Mouse (Mus musculus) CD4-positive helper T cell, adult 2 months (primary cell): ENCODE results near the gene Tmem221.
A peak's percentile ranks its signal among the peaks of the same experiment; 100 is the strongest.

Experiments
- DNase-seq: peaks from one replicate; pipeline ENCODE4 v3.0.0-alpha.2; 2012; ENCODE audit warnings: low read depth, missing footprints, low spot score

The Tmem221 gene

GRCm38 (mm10) chr8:71547590-71547989 is 11.1 kb downstream of the Tmem221 start:
- DNase-seq, result no peak

- DNase-seq, result no peak
These were observed 13.6 kb downstream of the Tmem221 start for GRCm38 (mm10) chr8:71545053-71545452.

- DNase-seq, result no peak
These were observed 14.9 kb downstream of the Tmem221 start for GRCm38 (mm10) chr8:71543755-71544154.

- peak; percentile 98 for DNase-seq
These were observed 15.9 kb downstream of the Tmem221 start, which contains the start of gene Mvb12a for GRCm38 (mm10) chr8:71542632-71543343. Mvb12a (plus strand) TSS chr8:71542922.

GRCm38 (mm10) chr8:71537028-71537867 is 21.4 kb downstream of the Tmem221 start, which contains the start of gene Bst2:
Bst2 (minus strand) TSS chr8:71537456.
- peak; percentile 94 for DNase-seq

- DNase-seq, result peak; percentile 28
These were observed 23.0 kb downstream of the Tmem221 start for GRCm38 (mm10) chr8:71535663-71536062.

- no peak for DNase-seq
These were observed 24.3 kb downstream of the Tmem221 start for GRCm38 (mm10) chr8:71534263-71534810.

GRCm38 (mm10) chr8:71530735-71531467 is 27.8 kb downstream of the Tmem221 start:
- DNase-seq, result peak; percentile 44

- DNase-seq, result peak; percentile 62
These were observed 30.2 kb downstream of the Tmem221 start for GRCm38 (mm10) chr8:71528362-71529073.

- no peak for DNase-seq
These were observed 31.4 kb downstream of the Tmem221 start for GRCm38 (mm10) chr8:71527162-71527870.

- no peak for DNase-seq
These were observed 32.4 kb downstream of the Tmem221 start for GRCm38 (mm10) chr8:71526272-71526671.

GRCm38 (mm10) chr8:71525226-71526050 is 33.2 kb downstream of the Tmem221 start, which contains the start of gene Ccdc194:
Ccdc194 (minus strand) TSS chr8:71525711.
- DNase-seq, result no peak

- DNase-seq, result peak; percentile 91
These were observed 37.0 kb downstream of the Tmem221 start for GRCm38 (mm10) chr8:71521634-71522033.

- peak; percentile 73 for DNase-seq
These were observed 39.4 kb downstream of the Tmem221 start for GRCm38 (mm10) chr8:71519037-71519825.

- no peak for DNase-seq
These were observed 41.9 kb downstream of the Tmem221 start for GRCm38 (mm10) chr8:71516786-71517185.

- DNase-seq, result no peak
These were observed 43.6 kb downstream of the Tmem221 start for GRCm38 (mm10) chr8:71515043-71515442.

GRCm38 (mm10) chr8:71513018-71513754 is 45.5 kb downstream of the Tmem221 start:
- no peak for DNase-seq

GRCm38 (mm10) chr8:71511644-71512043 is 47.0 kb downstream of the Tmem221 start, which contains the start of gene Plvap:
Plvap (minus strand) TSS chr8:71511752.
- DNase-seq, result no peak
